Mouse (Mus musculus) retina, postnatal 7 days (tissue): Measurements from ENCODE around the gene Elovl7.

Experiments used
- DNase-seq: peaks from one replicate; pipeline ENCODE4 v3.0.0-alpha.2; 2012; ENCODE audit warnings: low read depth, low spot score

Gene Elovl7

GRCm38 (mm10) chr13:108301411-108301810 is 87.2 kb downstream of the Elovl7 start:
- DNase-seq, result no peak

- DNase-seq, result no peak
Observed at GRCm38 (mm10) chr13:108302957-108303675, 88.9 kb downstream of the Elovl7 start.

GRCm38 (mm10) chr13:108303841-108304240 is 89.6 kb downstream of the Elovl7 start:
- DNase-seq, result no peak

- no peak for DNase-seq
Observed at GRCm38 (mm10) chr13:108304680-108305079, 90.5 kb downstream of the Elovl7 start.

GRCm38 (mm10) chr13:108315702-108316486 is 101.7 kb downstream of the Elovl7 start, which contains the start of gene Depdc1b:
Gene Depdc1b, plus strand, starts transcription at chr13:108316332.
- DNase-seq, result peak; percentile 85

GRCm38 (mm10) chr13:108316487-108316903 is 102.3 kb downstream of the Elovl7 start:
- no peak for DNase-seq

GRCm38 (mm10) chr13:108317414-108317813 is 103.2 kb downstream of the Elovl7 start:
- no peak for DNase-seq

GRCm38 (mm10) chr13:108319028-108319427 is 104.8 kb downstream of the Elovl7 start:
- no peak for DNase-seq

GRCm38 (mm10) chr13:108320216-108320615 is 106.0 kb downstream of the Elovl7 start:
- DNase-seq, result no peak

- no peak for DNase-seq
Observed at GRCm38 (mm10) chr13:108322466-108322865, 108.3 kb downstream of the Elovl7 start.

GRCm38 (mm10) chr13:108323317-108323716 is 109.1 kb downstream of the Elovl7 start:
- DNase-seq, result no peak

- DNase-seq, result no peak
Observed at GRCm38 (mm10) chr13:108323866-108324829, 109.9 kb downstream of the Elovl7 start.

- no peak for DNase-seq
Observed at GRCm38 (mm10) chr13:108325871-108326270, 111.7 kb downstream of the Elovl7 start.

- DNase-seq, result no peak
Observed at GRCm38 (mm10) chr13:108326351-108326750, 112.1 kb downstream of the Elovl7 start.

- no peak for DNase-seq
Observed at GRCm38 (mm10) chr13:108327047-108327446, 112.8 kb downstream of the Elovl7 start.

GRCm38 (mm10) chr13:108328406-108329180 is 114.4 kb downstream of the Elovl7 start:
- no peak for DNase-seq

- peak; percentile 11 for DNase-seq
Observed at GRCm38 (mm10) chr13:108329693-108330092, 115.5 kb downstream of the Elovl7 start.
